Mouse (Mus musculus): ENCODE results near the gene Csl. TPM values are rescaled to one million over a fixed set of nuclear protein-coding genes. Genes with fewer than 3 reads are reported as not detected.

The Csl gene
- polyA plus RNA-seq (2015; fragmentation: Nextera tagmentation; extraction: Ambion mirVana) = 0.14 and 0.24 TPM in 2 replicates

- 94% methylated on average over 9 of the region's 9 CpGs for WGBS
- Histone ChIP-seq H3K27ac (no peak within 1 kb of the TSS), H3K4me1 (replicated peaks) (no peaks in the 10 kb centered on the region), H3K9me3 (no peaks in the 10 kb centered on the region), H3K9ac (no peak within 1 kb of the TSS), H3K36me3 (no peaks in the 10 kb centered on the region), H3K4me2 (replicated peaks) (no peak within 1 kb of the TSS), H3K4me3 (replicated peaks) (no peak within 1 kb of the TSS), H3K27me3 (replicated peaks) (no peaks in the 10 kb centered on the region)
- ATAC-seq = no peak
Observed at GRCm38 (mm10) chr10:99759558-99759957, at the start of gene Csl. Gene Csl (minus strand): TSS chr10:99759658.

- H3K4me1 ChIP-seq (replicated peaks) = no peaks in the 10 kb centered on the region
- no peak overlapping the region for H3K4me3 ChIP-seq (replicated peaks)
- WGBS = 92% methylated on average over 2 of the region's 2 CpGs
- H3K27me3 ChIP-seq (replicated peaks) = no peaks in the 10 kb centered on the region
- H3K36me3 ChIP-seq = no peaks in the 10 kb centered on the region
- no peak overlapping the region for H3K27ac ChIP-seq
- no peaks in the 10 kb centered on the region for H3K9me3 ChIP-seq
- H3K9ac ChIP-seq = no peak overlapping the region
- no peak overlapping the region for H3K4me2 ChIP-seq (replicated peaks)
- no peak for ATAC-seq
Observed at GRCm38 (mm10) chr10:99789418-99789817, 30.0 kb upstream of the Csl start.

GRCm38 (mm10) chr10:99774228-99775120, 15.0 kb upstream of the Csl start:
- Histone ChIP-seq H3K27me3 (replicated peaks) (no peaks in the 10 kb centered on the region), H3K4me2 (replicated peaks) (no peak overlapping the region), H3K4me3 (replicated peaks) (no peak overlapping the region), H3K4me1 (replicated peaks) (no peaks in the 10 kb centered on the region), H3K27ac (no peak overlapping the region), H3K36me3 (no peaks in the 10 kb centered on the region), H3K9ac (no peak overlapping the region), H3K9me3 (no peaks in the 10 kb centered on the region)
- ATAC-seq = no peak
- WGBS = 85% methylated on average over 12 of the region's 12 CpGs

GRCm38 (mm10) chr10:99750146-99750545, 9.3 kb downstream of the Csl start:
- no peak for ATAC-seq
- Histone ChIP-seq H3K4me2 (replicated peaks) (no peak overlapping the region), H3K27me3 (replicated peaks) (no peaks in the 10 kb centered on the region), H3K36me3 (no peaks in the 10 kb centered on the region), H3K4me3 (replicated peaks) (no peak overlapping the region), H3K9me3 (no peaks in the 10 kb centered on the region), H3K4me1 (replicated peaks) (no peaks in the 10 kb centered on the region), H3K9ac (no peak overlapping the region), H3K27ac (no peak overlapping the region)
- 89% methylated on average over 2 of the region's 2 CpGs for WGBS

- no peaks in the 10 kb centered on the region for H3K4me1 ChIP-seq (replicated peaks)
- ATAC-seq = no peak
- H3K4me2 ChIP-seq (replicated peaks) = no peak overlapping the region
- no peaks in the 10 kb centered on the region for H3K36me3 ChIP-seq
- no peak overlapping the region for H3K4me3 ChIP-seq (replicated peaks)
- no peak overlapping the region for H3K27ac ChIP-seq
- no peak overlapping the region for H3K9ac ChIP-seq
- H3K9me3 ChIP-seq = no peaks in the 10 kb centered on the region
- H3K27me3 ChIP-seq (replicated peaks) = no peaks in the 10 kb centered on the region
- WGBS = 58% methylated on average over 2 of the region's 2 CpGs
Observed at GRCm38 (mm10) chr10:99748668-99749260, 10.7 kb downstream of the Csl start.

- H3K27ac ChIP-seq = no peak overlapping the region
- no peak for ATAC-seq
- no peak overlapping the region for H3K4me2 ChIP-seq (replicated peaks)
- no peaks in the 10 kb centered on the region for H3K36me3 ChIP-seq
- WGBS = 68% methylated on average over 2 of the region's 2 CpGs
- H3K27me3 ChIP-seq (replicated peaks) = no peaks in the 10 kb centered on the region
- H3K4me3 ChIP-seq (replicated peaks) = no peak overlapping the region
- H3K9ac ChIP-seq = no peak overlapping the region
- no peaks in the 10 kb centered on the region for H3K9me3 ChIP-seq
- H3K4me1 ChIP-seq (replicated peaks) = no peaks in the 10 kb centered on the region
Observed at GRCm38 (mm10) chr10:99748009-99748408, 11.4 kb downstream of the Csl start.

- no peak overlapping the region for H3K9ac ChIP-seq
- no peak for ATAC-seq
Observed at GRCm38 (mm10) chr10:99741609-99742280, 17.7 kb downstream of the Csl start.

GRCm38 (mm10) chr10:99713129-99713528, 46.3 kb downstream of the Csl start:
- H3K36me3 ChIP-seq = no peaks in the 10 kb centered on the region
- no peak overlapping the region for H3K27ac ChIP-seq
- H3K9me3 ChIP-seq = no peaks in the 10 kb centered on the region
- no peak for ATAC-seq
- no peaks in the 10 kb centered on the region for H3K27me3 ChIP-seq (replicated peaks)
- no peaks in the 10 kb centered on the region for H3K4me1 ChIP-seq (replicated peaks)
- no peak overlapping the region for H3K4me3 ChIP-seq (replicated peaks)
- no peak overlapping the region for H3K4me2 ChIP-seq (replicated peaks)
- no peak overlapping the region for H3K9ac ChIP-seq
- WGBS = 69% methylated on average over 2 of the region's 2 CpGs

More at GRCm38 (mm10) chr10:99741609-99742280, 17.7 kb downstream of the Csl start:
- Histone ChIP-seq H3K36me3 (no peaks in the 10 kb centered on the region), H3K27me3 (replicated peaks) (no peaks in the 10 kb centered on the region), H3K9me3 (no peaks in the 10 kb centered on the region), H3K27ac (no peak overlapping the region), H3K4me3 (replicated peaks) (no peak overlapping the region), H3K4me2 (replicated peaks) (no peak overlapping the region), H3K4me1 (replicated peaks) (no peaks in the 10 kb centered on the region)

GRCm38 (mm10) chr10:99711567-99711966, 47.9 kb downstream of the Csl start:
- Histone ChIP-seq H3K4me3 (replicated peaks) (no peak overlapping the region), H3K9me3 (no peaks in the 10 kb centered on the region), H3K4me2 (replicated peaks) (no peak overlapping the region), H3K9ac (no peak overlapping the region), H3K27ac (no peak overlapping the region), H3K4me1 (replicated peaks) (no peaks in the 10 kb centered on the region), H3K36me3 (no peaks in the 10 kb centered on the region), H3K27me3 (replicated peaks) (no peaks in the 10 kb centered on the region)
- no peak for ATAC-seq
- WGBS = 71% methylated on average over 1 of the region's 1 CpGs
